Mouse (Mus musculus) liver, embryonic 14.5 days (tissue): ENCODE results near the gene Gale.

Experiments
- CTCF ChIP-seq: IDR thresholded peaks from 2 replicates; pipeline ENCODE4 v1.5.1; 2016; ENCODE audit warnings: antibody characterized with exemption, low read depth, control low read depth
- EP300 ChIP-seq: IDR thresholded peaks from 2 replicates; pipeline ENCODE4 v1.6.1; 2016; ENCODE audit warnings: antibody characterized with exemption, low read depth

- TF ChIP-seq CTCF: no peak; the same call in 1 of the 2 replicates
- TF ChIP-seq EP300: no peak
These were observed 47.1 kb downstream of the Gale start for GRCm38 (mm10) chr4:136010586-136010985.
